In genomic region chr8:116866118-116866903, GRCm38 (mm10) we compare ENCODE assay signal across 8 mouse cellular contexts. TPM values are rescaled to one million over a fixed set of nuclear protein-coding genes. Genes with fewer than 3 reads are reported as not detected.
A peak's percentile ranks its signal among the peaks of the same experiment; 100 is the strongest.
DNase-seq lines count a peak whose midpoint lies in the region; ATAC-seq and TF ChIP-seq lines count a peak whose summit lies in the region.

No protein-coding gene starts in this region.

- H3K4me2 ChIP-seq in heart, embryonic 12.5 days, result no peak overlapping the region

- no peaks in the 10 kb centered on the region for H3K27me3 ChIP-seq in heart, adult 2 months (ENCODE audit: control insufficient read depth, insufficient read depth, low read length)
- peaks cover 22% of the 10 kb centered on the region for H3K27me3 ChIP-seq in heart, embryonic 12.5 days (replicated peaks)

- 54% methylated on average over 13 of the region's 13 CpGs for WGBS in heart, adult 2 months
- WGBS in heart, embryonic 12.5 days, result 58% methylated on average over 13 of the region's 13 CpGs

- no peak for TF ChIP-seq POLR2A in heart, adult 2 months (IDR thresholded peaks at IDR 0.05; ENCODE audit: insufficient read depth, low read depth, low read length)

- DNase-seq in heart, adult 2 months, result peak; percentile 21 to 62
- DNase-seq in 3T3-L1 (ENCODE audit: low read depth, low spot score) (peak; percentile 32), MN1 (ENCODE audit: low spot score) (peak; percentile 20)
- peak; percentile 44 for DNase-seq in embryo, embryonic 10 days (ENCODE audit: low spot score)
- DNase-seq in kidney, postnatal 14 days, result peak; percentile 32
- DNase-seq in spleen, adult 12 weeks (ENCODE audit: low spot score), result peak; percentile 39
- DNase-seq in left cerebral cortex, adult 9 months (ENCODE audit: low spot score in 2 of 2), result no peak

- H3K9ac ChIP-seq in heart, adult 2 months (ENCODE audit: low read depth, low read length), result no peak overlapping the region
- no peak overlapping the region for H3K9ac ChIP-seq in heart, embryonic 12.5 days

- H3K79me2 ChIP-seq in heart, adult 2 months (replicated peaks; ENCODE audit: control insufficient read depth, insufficient read depth, low read length), result no peaks in the 10 kb centered on the region

- H3K4me1 ChIP-seq in heart, adult 2 months (ENCODE audit: control insufficient read depth, insufficient read depth, low read length), result peaks cover 4% of the 10 kb centered on the region
- 0 out of 2 replicates have a peak, but pooled peaks cover 6% of the 10 kb centered on the region for H3K4me1 ChIP-seq in heart, embryonic 12.5 days (replicated peaks)

- intact Hi-C loops in heart, adult 2 months (cut with DNase I), result loop anchor here (5.0 kb wide), 1 partner anchor 61 kb away; no protein-coding TSS in a partner anchor

- ATAC-seq in heart, embryonic 12.5 days (ENCODE audit: insufficient number of reproducible peaks, low FRiP score), result no peak

- H3K4me3 ChIP-seq in heart, adult 2 months, result peak overlapping the region; percentile 14; the same call in 1 of the 2 replicates
- H3K4me3 ChIP-seq in heart, embryonic 12.5 days, result no peak overlapping the region

- H3K36me3 ChIP-seq in heart, adult 2 months (ENCODE audit: control insufficient read depth, insufficient read depth, low read length), result no peaks in the 10 kb centered on the region
- H3K36me3 ChIP-seq in heart, embryonic 12.5 days, result no peaks in the 10 kb centered on the region

- H3K27ac ChIP-seq in heart, adult 2 months, result no peak overlapping the region
- no peak overlapping the region for H3K27ac ChIP-seq in heart, embryonic 12.5 days (ENCODE audit: poor library complexity, severe bottlenecking)

- H3K9me3 ChIP-seq in heart, embryonic 12.5 days (replicated peaks), result no peaks in the 10 kb centered on the region; the same call in 1 of the 2 replicates

- TF ChIP-seq EP300 in heart, adult 2 months (IDR thresholded peaks at IDR 0.05; ENCODE audit: insufficient read depth, low read depth, low read length), result no peak

- peak; percentile 84 for TF ChIP-seq CTCF in heart, adult 2 months (IDR thresholded peaks at IDR 0.05)

RNA-seq across cellular contexts. Expression of gene Cmc2, which starts 54.9 kb away (rescaled TPM):
- 10 to 100 TPM; 65.8 to 79.2 TPM for total RNA-seq in heart, adult 2 months (2021)
- 30.0 and 46.1 TPM in 2 replicates for polyA plus RNA-seq in heart, adult 2 months (2012; rRNA removed)
- polyA plus RNA-seq in heart, embryonic 12.5 days (2016; fragmentation: Nextera tagmentation; extraction: Ambion mirVana), result 112 and 114 TPM in 2 replicates

RNA-seq across cellular contexts. Expression of gene Cenpn, which starts 55.2 kb away (rescaled TPM):
- under 1 TPM; 0.37 to 0.89 TPM for total RNA-seq in heart, adult 2 months (2021)
- polyA plus RNA-seq in heart, adult 2 months (2012; rRNA removed), result 0.74 and 1.3 TPM in 2 replicates
- polyA plus RNA-seq in heart, embryonic 12.5 days (2016; fragmentation: Nextera tagmentation; extraction: Ambion mirVana), result 25.7 and 28.4 TPM in 2 replicates

Comparison
In these comparisons a context has a peak if more than half of its experiments do, and no peak if none do; other contexts are left out.
1. RNA of gene Cenpn, which starts 55.2 kb away (polyA plus RNA-seq): 25.7 to 28.4 TPM in heart, embryonic 12.5 days; 0.74 to 1.3 TPM in heart, adult 2 months; every median in the first group is over 10 times any median in the second.
2. DNase-seq: peak in heart, adult 2 months (2 of 2), 3T3-L1 (single experiment), MN1 (single experiment), embryo, embryonic 10 days (single experiment), kidney, postnatal 14 days (single experiment) and spleen, adult 12 weeks (single experiment); none in left cerebral cortex, adult 9 months (0 of 2).